Comparison of ENCODE assay signal across 8 mouse cellular contexts in genomic region chr11:113747056-113747455, GRCm38 (mm10). TPM values are rescaled to one million over a fixed set of nuclear protein-coding genes. Genes with fewer than 3 reads are reported as not detected.
DNase-seq lines count a peak whose midpoint lies in the region; ATAC-seq and TF ChIP-seq lines count a peak whose summit lies in the region.

No protein-coding gene starts in this region.

- H3K4me3 ChIP-seq in testis, adult 2 months (ENCODE audit: control insufficient read depth, low read depth, low read length), result peak overlapping the region; percentile 32
- H3K4me3 ChIP-seq in heart, embryonic 11.5 days (ENCODE audit: low read depth, low read length), result no peak overlapping the region
- H3K4me3 ChIP-seq in kidney, postnatal 0 days (replicated peaks; ENCODE audit: low read depth, low read length), result peak overlapping the region; percentile 9; the same call in 1 of the 2 replicates

- TF ChIP-seq CTCF in testis, adult 2 months (IDR thresholded peaks at IDR 0.05; ENCODE audit: control insufficient read depth, insufficient read depth, insufficient replicate concordance, low read depth, low read length), result no peak
- no peak for TF ChIP-seq CTCF in kidney, postnatal 0 days (IDR thresholded peaks at IDR 0.05; ENCODE audit: low read depth)

- H3K9me3 ChIP-seq in heart, embryonic 11.5 days (replicated peaks; ENCODE audit: control insufficient read depth, low read length), result no peaks in the 10 kb centered on the region
- H3K9me3 ChIP-seq in kidney, postnatal 0 days (replicated peaks; ENCODE audit: low read length), result no peaks in the 10 kb centered on the region

- no peak overlapping the region for H3K9ac ChIP-seq in heart, embryonic 11.5 days (ENCODE audit: low read depth, low read length)
- H3K9ac ChIP-seq in kidney, postnatal 0 days (ENCODE audit: low read depth, low read length), result peak overlapping the region; percentile 39

- no peak overlapping the region for H3K27ac ChIP-seq in testis, adult 2 months (ENCODE audit: control insufficient read depth, insufficient read depth, low read depth, low read length)
- H3K27ac ChIP-seq in heart, embryonic 11.5 days (ENCODE audit: low read depth, low read length), result peak overlapping the region; percentile 47
- peak overlapping the region; percentile 72 for H3K27ac ChIP-seq in kidney, postnatal 0 days

- H3K36me3 ChIP-seq in testis, adult 2 months (ENCODE audit: control insufficient read depth, insufficient read depth, low read length), result peaks cover 1% of the 10 kb centered on the region; the same call in 1 of the 2 replicates
- peaks cover 7% of the 10 kb centered on the region; the same call in 1 of the 2 replicates for H3K36me3 ChIP-seq in heart, embryonic 11.5 days (ENCODE audit: control insufficient read depth, insufficient read depth, low read length)
- H3K36me3 ChIP-seq in kidney, postnatal 0 days (ENCODE audit: insufficient read depth, low read length), result 0 out of 2 replicates have a peak, but pooled peaks cover 9% of the 10 kb centered on the region

- H3K4me2 ChIP-seq in heart, embryonic 11.5 days, result peak overlapping the region; percentile 24
- peak overlapping the region; percentile 63 for H3K4me2 ChIP-seq in kidney, postnatal 0 days (ENCODE audit: low read length)

- peaks cover 31% of the 10 kb centered on the region for H3K4me1 ChIP-seq in testis, adult 2 months (ENCODE audit: control insufficient read depth, insufficient read depth, low read length)
- peaks cover 43% of the 10 kb centered on the region for H3K4me1 ChIP-seq in heart, embryonic 11.5 days (ENCODE audit: control insufficient read depth, insufficient read depth, low read length)
- H3K4me1 ChIP-seq in kidney, postnatal 0 days (replicated peaks; ENCODE audit: insufficient read depth, low read length), result peaks cover 27% of the 10 kb centered on the region

- no peak for TF ChIP-seq POLR2A in testis, adult 2 months (IDR thresholded peaks at IDR 0.05; ENCODE audit: control insufficient read depth, low read depth, low read length)

- WGBS in heart, embryonic 11.5 days (ENCODE audit: insufficient replicate concordance), result 65% methylated on average over 16 of the region's 16 CpGs
- WGBS in kidney, postnatal 0 days, result 9% methylated on average over 16 of the region's 16 CpGs

- DNase-seq in testis, postnatal 10 days (ENCODE audit: low spot score), result no peak
- peak; percentile 84 for DNase-seq in kidney, postnatal 0 days (ENCODE audit: low spot score)
- peak; percentile 85 for DNase-seq in lung, postnatal 36 days
- DNase-seq in right cerebral cortex, postnatal 36 days (ENCODE audit: low spot score in 2 of 2), result no peak
- DNase-seq in left cerebral cortex, postnatal 36 days (ENCODE audit: low spot score in 2 of 2), result no peak
- DNase-seq in testis, postnatal 14 days (ENCODE audit: low spot score), result no peak

- no peak for ATAC-seq in heart, embryonic 11.5 days (replicated peaks; ENCODE audit: insufficient number of reproducible peaks, low FRiP score, low TSS enrichment)
- no peak for ATAC-seq in kidney, postnatal 0 days (replicated peaks; ENCODE audit: low FRiP score, low read depth)

- intact Hi-C loops in left cerebral cortex, postnatal 36 days (cut with DNase I), result loop anchor here (5.0 kb wide), 1 partner anchor 35 kb away; the partner anchor contains the start of gene Cpsf4l

- no peaks in the 10 kb centered on the region for H3K27me3 ChIP-seq in testis, adult 2 months (ENCODE audit: control insufficient read depth, insufficient read depth, low read length)
- no peaks in the 10 kb centered on the region for H3K27me3 ChIP-seq in heart, embryonic 11.5 days (ENCODE audit: control insufficient read depth, insufficient read depth, low read length)
- H3K27me3 ChIP-seq in kidney, postnatal 0 days (ENCODE audit: insufficient read depth, low read length), result no peaks in the 10 kb centered on the region

RNA-seq across cellular contexts. Expression of gene Cdc42ep4, which starts 4.6 kb away (rescaled TPM):
- 27.4 and 29.4 TPM in 2 replicates for polyA plus RNA-seq in testis, adult 2 months (2012; rRNA removed)
- 18.4 and 19.3 TPM in 2 replicates for polyA plus RNA-seq in heart, embryonic 11.5 days (2014; fragmentation: Nextera tagmentation; extraction: Ambion mirVana)
- polyA plus RNA-seq in kidney, postnatal 0 days (2015; fragmentation: Nextera tagmentation; extraction: Ambion mirVana), result 48.5 and 52.3 TPM in 2 replicates
- 10 to 100 TPM; 21.9 to 29.8 TPM for total RNA-seq in left cerebral cortex, postnatal 36 days (2021)

RNA-seq across cellular contexts. Expression of gene Cpsf4l, which starts 37.2 kb away (rescaled TPM):
- polyA plus RNA-seq in testis, adult 2 months (2012; rRNA removed), result 74.1 and 80.7 TPM in 2 replicates
- 0.23 and 0.30 TPM in 2 replicates for polyA plus RNA-seq in heart, embryonic 11.5 days (2014; fragmentation: Nextera tagmentation; extraction: Ambion mirVana)
- polyA plus RNA-seq in kidney, postnatal 0 days (2015; fragmentation: Nextera tagmentation; extraction: Ambion mirVana), result 3.9 TPM in 2 replicates
- total RNA-seq in left cerebral cortex, postnatal 36 days (2021), result not detected

Comparison
In these comparisons a context has a peak if more than half of its experiments do, and no peak if none do; other contexts are left out.
1. DNase-seq: peak in kidney, postnatal 0 days (single experiment) and lung, postnatal 36 days (single experiment); none in testis, postnatal 10 days (single experiment), right cerebral cortex, postnatal 36 days (0 of 2), left cerebral cortex, postnatal 36 days (0 of 2) and testis, postnatal 14 days (single experiment).
2. RNA of gene Cpsf4l, which starts 37.2 kb away (polyA plus RNA-seq): 74.1 to 80.7 TPM in testis, adult 2 months; 3.9 TPM in kidney, postnatal 0 days and 0.23 to 0.30 TPM in heart, embryonic 11.5 days; every median in the first group is over 10 times any median in the second.